Mouse (Mus musculus): Measurements from ENCODE around the gene Tapt1.

Gene Tapt1

DNA sequence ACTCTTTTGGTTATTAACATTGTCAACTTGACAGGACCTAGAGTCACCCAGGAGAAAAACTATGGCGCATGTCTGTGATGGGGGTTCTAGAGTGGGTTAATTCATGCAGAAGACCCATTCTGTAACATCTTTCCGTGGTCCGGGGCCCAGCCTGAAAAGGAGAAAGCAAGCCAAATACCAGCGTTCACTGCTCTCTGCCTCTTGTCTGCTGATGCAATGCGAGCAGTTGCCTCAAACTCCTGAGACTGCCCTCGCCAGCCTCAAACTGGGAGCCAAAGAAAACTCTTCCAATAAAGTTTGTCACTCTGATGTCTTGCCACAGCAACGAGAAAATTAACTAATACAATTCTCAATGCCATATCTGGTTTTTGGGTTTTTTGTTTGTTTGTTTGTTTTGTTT is 8.2 kb upstream of the Tapt1 start:
- no peak for ATAC-seq (ENCODE audit: low TSS enrichment)

DNA sequence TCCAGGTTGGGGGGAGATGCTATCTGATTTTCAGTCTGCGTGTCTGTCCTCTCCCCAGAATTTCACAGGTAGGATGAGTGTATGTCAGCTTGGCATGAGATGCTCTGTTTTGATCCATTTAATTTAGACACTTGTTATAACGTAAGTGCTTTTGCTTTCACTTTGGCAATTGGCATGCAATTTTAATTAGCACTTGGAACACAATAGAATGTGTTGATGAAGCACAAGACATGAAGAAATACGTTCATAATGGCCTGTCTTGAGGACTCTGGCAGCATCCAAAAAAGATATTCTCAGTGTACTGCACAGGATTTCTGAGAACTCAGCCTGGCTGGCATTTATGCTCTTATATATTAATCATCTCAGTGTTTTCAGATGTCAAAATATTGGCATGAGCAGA is 7.5 kb upstream of the Tapt1 start:
- ATAC-seq (ENCODE audit: low TSS enrichment): no peak

- ATAC-seq (ENCODE audit: low TSS enrichment): no peak
Measured at GRCm38 (mm10) chr5:44228756-44229155, 2.3 kb upstream of the Tapt1 start.

DNA sequence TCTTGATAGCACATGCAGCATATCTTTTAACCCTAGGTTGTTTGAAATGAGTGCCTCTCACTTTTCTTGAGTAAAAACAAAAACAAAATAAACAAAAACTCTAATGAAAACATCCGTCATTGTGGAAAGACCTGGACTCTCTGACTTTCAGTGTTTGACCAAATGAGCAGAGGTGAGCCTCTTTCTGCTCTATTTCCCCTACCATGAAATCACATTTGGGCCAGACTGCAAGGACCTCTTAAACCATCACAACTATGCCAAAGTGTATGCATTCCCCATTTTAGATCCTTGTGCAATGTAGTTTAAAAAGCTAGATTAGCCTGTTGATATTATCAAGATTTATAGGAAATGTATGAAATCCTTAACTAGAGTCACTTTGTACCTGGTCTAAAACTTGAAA is 1.9 kb upstream of the Tapt1 start:
- ATAC-seq (ENCODE audit: low TSS enrichment): no peak

GRCm38 (mm10) chr5:44227462-44227840 is 1.0 kb upstream of the Tapt1 start:
- ATAC-seq (ENCODE audit: low TSS enrichment): peak; percentile 3; the same call in 1 of the 2 replicates

DNA sequence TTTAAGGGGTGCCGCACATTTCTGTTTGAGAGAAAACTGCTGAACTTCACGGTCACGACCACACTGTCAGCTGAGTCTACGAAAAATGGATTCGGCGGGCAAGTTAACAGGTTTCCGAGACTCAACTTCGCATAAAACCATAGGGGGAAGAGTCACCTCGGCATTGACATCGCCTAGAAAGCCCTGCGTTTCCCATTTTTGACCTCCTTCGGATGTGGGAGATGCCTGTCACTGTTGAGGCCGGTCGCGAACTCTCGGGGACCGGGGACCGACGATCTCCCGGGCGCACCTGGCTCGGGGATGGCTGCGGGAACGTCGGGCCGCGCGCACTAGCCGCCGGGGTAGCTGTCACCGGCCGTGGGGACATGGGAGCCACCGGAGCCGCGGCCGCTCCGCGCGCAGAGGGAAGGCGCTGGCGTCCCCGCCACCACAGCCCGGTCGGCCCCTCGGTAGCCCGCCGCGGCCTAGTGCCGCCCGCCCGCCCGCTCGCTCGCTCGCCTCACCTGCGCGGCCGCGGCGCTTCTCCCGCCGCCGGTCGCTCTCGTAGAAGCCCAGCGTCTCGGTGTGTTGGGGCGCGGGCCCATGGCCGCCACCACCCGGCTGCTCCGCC is 410 bp downstream of the Tapt1 start:
- peak; percentile 45; the same call in 1 of the 2 replicates for ATAC-seq (ENCODE audit: low TSS enrichment)

DNA sequence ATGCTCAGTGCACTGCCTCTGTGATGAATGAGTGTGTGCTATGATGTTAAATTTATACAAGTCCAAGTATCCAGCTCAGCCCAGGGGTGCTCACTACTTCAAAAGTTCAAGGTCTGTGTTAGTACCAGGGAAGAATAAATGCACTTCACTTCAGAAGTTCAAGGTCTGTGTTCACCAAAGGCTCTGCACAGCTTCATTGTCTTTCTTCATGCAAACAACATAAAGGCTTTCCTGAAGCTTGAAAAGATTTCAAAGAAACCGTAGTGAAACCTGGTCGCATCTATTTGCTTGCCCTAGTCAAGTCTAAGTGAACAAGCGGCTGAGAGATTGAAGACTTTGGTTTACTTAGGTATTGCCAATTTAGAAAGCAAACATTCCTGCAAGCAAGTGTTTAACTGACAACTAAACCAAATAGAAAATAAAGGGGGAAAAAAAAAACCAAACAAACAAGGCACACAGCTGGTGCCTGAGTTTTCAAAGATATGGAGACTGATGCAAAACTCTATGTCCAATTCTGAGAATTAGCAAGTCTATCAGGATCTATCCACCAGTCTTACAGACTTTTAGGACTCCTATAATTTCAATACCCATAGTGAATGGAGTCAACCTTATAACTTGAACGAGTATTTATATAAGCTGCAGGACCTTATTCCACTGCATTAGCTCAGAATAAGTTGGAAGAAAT is 1.4 kb downstream of the Tapt1 start:
- no peak for ATAC-seq (ENCODE audit: low TSS enrichment)

DNA sequence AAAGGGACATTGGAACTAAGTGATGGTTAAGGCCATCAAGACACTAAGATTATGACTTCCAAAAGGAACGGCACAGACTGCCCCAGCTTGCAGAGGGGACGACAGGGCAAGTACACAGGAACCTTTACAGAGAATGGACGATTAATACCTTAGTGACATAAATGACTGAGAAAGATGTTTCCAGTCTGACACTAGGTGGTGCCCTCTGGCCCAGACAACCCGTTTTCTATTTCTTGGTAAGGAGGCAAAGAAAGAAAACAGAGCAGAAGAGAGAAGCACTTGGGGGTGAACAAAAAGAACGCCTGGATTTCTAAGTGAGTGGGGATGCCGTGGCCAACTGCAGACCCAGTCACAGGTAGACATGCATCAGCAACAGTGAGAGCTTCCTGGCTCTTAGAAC is 2.2 kb downstream of the Tapt1 start:
- no peak for ATAC-seq (ENCODE audit: low TSS enrichment)

GRCm38 (mm10) chr5:44223341-44223881 is 3.0 kb downstream of the Tapt1 start:
- no peak for ATAC-seq (ENCODE audit: low TSS enrichment)

- no peak for ATAC-seq (ENCODE audit: low TSS enrichment)
Measured at GRCm38 (mm10) chr5:44220430-44220829, 6.0 kb downstream of the Tapt1 start.

- ATAC-seq (ENCODE audit: low TSS enrichment): no peak
Measured at GRCm38 (mm10) chr5:44219871-44220270, 6.6 kb downstream of the Tapt1 start.

GRCm38 (mm10) chr5:44218483-44218882 is 7.9 kb downstream of the Tapt1 start:
- no peak for ATAC-seq (ENCODE audit: low TSS enrichment)

- no peak for ATAC-seq (ENCODE audit: low TSS enrichment)
Measured at GRCm38 (mm10) chr5:44217685-44218041, 8.8 kb downstream of the Tapt1 start.

GRCm38 (mm10) chr5:44217041-44217684 is 9.3 kb downstream of the Tapt1 start:
- ATAC-seq (ENCODE audit: low TSS enrichment): peak; percentile 84

DNA sequence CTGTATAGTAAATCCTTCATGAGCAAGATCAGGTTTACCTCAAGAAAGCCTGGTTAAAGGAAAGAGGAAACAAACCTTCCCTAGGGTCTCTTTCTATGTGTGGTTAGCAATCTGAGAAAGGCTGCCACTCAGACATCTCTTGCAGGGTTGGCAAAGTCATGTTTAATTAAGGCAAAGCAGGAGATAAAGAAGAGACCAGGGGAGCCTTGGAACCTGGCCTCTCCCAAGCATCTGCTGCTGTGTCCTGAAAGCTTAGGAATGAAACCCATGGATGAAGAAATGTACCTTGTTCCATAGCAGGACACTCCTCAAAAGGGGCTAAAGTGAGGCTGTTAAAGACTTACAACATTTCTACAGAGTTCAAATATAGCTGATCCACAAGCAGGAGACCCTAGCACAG is 11.3 kb downstream of the Tapt1 start:
- ATAC-seq (ENCODE audit: low TSS enrichment): no peak

- ATAC-seq (ENCODE audit: low TSS enrichment): no peak
Measured at GRCm38 (mm10) chr5:44214025-44214424, 12.4 kb downstream of the Tapt1 start.

- ATAC-seq (ENCODE audit: low TSS enrichment): peak; percentile 71
Measured at GRCm38 (mm10) chr5:44213391-44213790, 13.0 kb downstream of the Tapt1 start.

DNA sequence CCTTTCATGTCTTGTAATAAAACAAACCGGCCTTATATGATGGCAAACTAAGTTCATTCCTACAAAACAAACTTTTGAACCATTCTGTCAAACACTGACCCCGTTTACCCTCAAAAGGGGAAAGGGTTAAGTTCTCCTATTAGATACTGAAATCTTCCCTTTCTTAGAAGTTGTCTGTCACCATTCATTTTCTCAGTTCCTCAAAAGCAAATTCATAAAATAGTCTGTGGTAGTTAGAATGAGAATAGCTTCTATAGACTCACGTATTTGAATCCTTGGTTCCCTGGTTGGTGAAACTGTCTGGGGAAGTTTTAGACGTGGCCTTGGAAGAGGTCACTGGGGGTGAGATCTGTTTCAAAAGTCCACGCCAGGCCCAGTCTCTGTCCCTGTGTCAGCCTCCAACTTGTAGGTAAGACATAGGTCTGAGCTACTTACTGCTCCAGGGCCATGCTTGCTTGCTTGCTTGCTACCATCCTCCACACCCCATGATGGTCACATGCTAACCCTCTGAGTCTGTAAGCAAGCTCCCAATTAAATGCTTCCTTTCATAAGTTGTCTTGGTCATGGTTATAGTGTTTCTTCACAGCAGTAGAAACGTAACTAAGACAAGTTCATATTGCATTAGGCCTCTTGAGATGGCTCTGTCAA is 14.5 kb downstream of the Tapt1 start:
- no peak for ATAC-seq (ENCODE audit: low TSS enrichment)

- no peak for ATAC-seq (ENCODE audit: low TSS enrichment)
Measured at GRCm38 (mm10) chr5:44207286-44207685, 19.1 kb downstream of the Tapt1 start.

DNA sequence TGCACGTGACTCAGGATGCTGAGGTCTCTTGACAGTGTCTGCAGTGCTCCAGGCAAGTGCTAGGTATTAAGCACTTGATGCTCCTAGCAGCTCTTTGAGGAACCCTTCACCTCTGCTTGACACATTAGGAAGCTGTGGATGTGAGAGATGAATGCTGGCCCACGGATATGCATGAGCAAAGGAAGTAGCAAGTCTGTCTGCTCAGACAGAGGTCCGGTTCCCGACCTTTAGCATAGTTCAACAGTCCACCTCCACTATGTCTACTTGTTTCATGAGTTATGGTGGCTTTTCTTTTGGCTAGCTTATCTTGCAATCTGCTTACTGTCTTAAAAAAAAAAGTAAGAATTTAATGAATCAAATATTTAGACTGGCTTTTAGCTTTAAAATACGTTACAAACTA is 19.8 kb downstream of the Tapt1 start:
- ATAC-seq (ENCODE audit: low TSS enrichment): no peak

DNA sequence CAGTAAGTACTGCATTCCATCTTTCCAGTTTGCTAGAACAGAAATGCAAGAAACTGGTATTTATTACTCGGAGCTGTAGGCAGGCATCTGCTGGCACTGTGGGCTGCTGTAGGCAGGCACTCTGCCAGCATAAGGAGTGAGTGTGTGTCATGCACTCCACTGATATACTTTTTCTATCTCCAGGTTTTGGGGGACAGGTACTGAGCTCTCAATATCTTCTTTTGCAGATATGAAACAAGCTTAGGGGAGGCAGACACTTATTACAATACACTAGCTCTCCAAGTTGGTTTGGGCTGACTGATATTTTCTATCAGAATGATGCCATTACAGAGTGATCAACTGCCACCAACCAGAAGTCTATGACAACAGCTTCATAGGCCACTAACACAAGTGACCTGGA is 23.0 kb downstream of the Tapt1 start:
- peak; percentile 91 for ATAC-seq (ENCODE audit: low TSS enrichment)

DNA sequence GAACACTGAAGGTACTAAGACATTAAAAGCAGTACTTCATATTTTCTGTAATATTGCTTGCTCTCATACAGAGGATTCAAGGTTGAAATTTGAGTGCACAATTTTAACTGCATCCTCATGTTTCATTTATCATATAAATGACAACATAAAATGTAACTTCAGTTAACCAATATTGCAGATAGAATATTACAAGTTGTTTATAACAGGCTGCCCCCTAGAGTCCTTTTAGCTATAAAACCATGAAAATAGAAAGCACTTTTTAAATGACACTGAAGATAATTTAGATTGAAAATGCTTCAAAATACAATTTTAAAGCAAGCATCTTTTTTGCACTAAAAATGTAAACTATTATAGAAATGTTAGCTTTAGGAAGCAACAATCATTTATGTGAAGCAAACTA is 24.8 kb downstream of the Tapt1 start:
- ATAC-seq (ENCODE audit: low TSS enrichment): no peak

DNA sequence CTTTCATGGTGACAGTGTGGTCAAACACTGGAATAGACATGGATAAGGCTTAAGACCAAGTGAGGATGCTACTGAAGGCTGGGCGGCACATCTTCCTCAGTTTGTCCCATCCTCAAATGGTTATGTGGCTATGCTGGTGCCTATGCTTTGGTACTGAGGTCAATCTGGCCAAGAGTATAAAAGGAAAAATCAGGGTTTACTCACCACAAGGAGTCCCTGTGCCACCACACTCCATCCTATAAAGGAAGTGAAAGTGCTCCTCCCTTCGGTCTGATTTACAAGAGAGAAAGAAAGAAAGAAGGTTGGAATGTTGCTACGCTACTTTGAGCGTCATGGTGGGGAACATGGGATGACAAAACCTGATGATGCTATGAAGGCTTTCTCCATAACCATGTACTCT is 27.3 kb downstream of the Tapt1 start:
- ATAC-seq (ENCODE audit: low TSS enrichment): no peak

All from frontal cortex, adult (tissue).